Mouse (Mus musculus) midbrain, postnatal 0 days (tissue): ENCODE results near the gene Rbm15. TPM values are rescaled to one million over a fixed set of nuclear protein-coding genes. Genes with fewer than 3 reads are reported as not detected.

ENCODE experiments used
- ATAC-seq: fragments of 200-750 bp; cut with Nextera tagmentation; 2 replicates; pipeline ENCODE4 v1.8.0; 2017; ENCODE audit warnings: moderate number of reproducible peaks, mild to moderate bottlenecking, moderate TSS enrichment, moderate library complexity; ENCODE audit not compliant: low FRiP score
- DNase-seq: peaks from one replicate; pipeline ENCODE4 v3.0.0-alpha.2; 2015; ENCODE audit warnings: low spot score
- H3K27ac ChIP-seq: fragments of 300-500 bp; sonication (generic); 2 replicates; pipeline ENCODE4 v1.5.1; 2014; ENCODE audit warnings: low read depth, mild to moderate bottlenecking, low read length, mixed read lengths
- H3K27me3 ChIP-seq: fragments of 300-500 bp; sonication (generic); 2 replicates; pipeline ENCODE4 v1.6.1; 2014; ENCODE audit warnings: low read length, control low read depth, mixed read lengths; ENCODE audit not compliant: insufficient read depth
- H3K36me3 ChIP-seq: fragments of 300-500 bp; sonication (generic); 2 replicates; pipeline ENCODE4 v1.6.1; 2014; ENCODE audit warnings: low read length, control low read depth, mixed read lengths; ENCODE audit not compliant: insufficient read depth
- H3K4me1 ChIP-seq: fragments of 300-500 bp; sonication (generic); 2 replicates; pipeline ENCODE4 v1.6.1; 2014; ENCODE audit warnings: mild to moderate bottlenecking, control low read depth, antibody characterized with exemption, low read length, mixed read lengths; ENCODE audit not compliant: insufficient read depth
- H3K4me2 ChIP-seq: fragments of 300-500 bp; sonication (generic); 2 replicates; pipeline ENCODE4 v1.6.1; 2014; ENCODE audit warnings: low read depth, mild to moderate bottlenecking, low read length, mixed read lengths; ENCODE audit not compliant: poor library complexity, severe bottlenecking
- H3K4me3 ChIP-seq: fragments of 300-500 bp; sonication (generic); 2 replicates; pipeline ENCODE4 v1.5.1; 2014; ENCODE audit warnings: low read depth, mild to moderate bottlenecking, low read length, moderate library complexity
- H3K9ac ChIP-seq: fragments of 300-500 bp; sonication (generic); replicated peaks from 2 replicates; pipeline ENCODE4 v1.6.1; 2014; ENCODE audit warnings: mild to moderate bottlenecking, low read length, moderate library complexity, mixed read lengths; ENCODE audit not compliant: poor library complexity, severe bottlenecking
- H3K9me3 ChIP-seq: fragments of 300-500 bp; sonication (generic); 2 replicates; pipeline ENCODE4 v1.6.1; 2016; ENCODE audit warnings: low read length, control low read depth
- CTCF ChIP-seq: IDR thresholded peaks from 2 replicates; pipeline ENCODE4 v1.5.1; 2016; ENCODE audit warnings: antibody characterized with exemption, mild to moderate bottlenecking
- WGBS: fragments of 180-500 bp; shearing (Covaris S2); extraction: QIAGEN DNeasy Blood & Tissue Kit; methylation state at CpG from one replicate; pipeline ENCODE4 v1.1.7; 2014; 5-methylcytosine and 5-hydroxymethylcytosine counted together
- polyA plus RNA-seq: library from polyadenylated mRNA; unstranded; fragments of >200 nt; fragmentation: Nextera tagmentation; extraction: Ambion mirVana; gene quantifications from 2 replicates; pipeline ENCODE4 v1.2.1, GENCODE M21; 2015
- total RNA-seq: library from RNA; depleted of rRNA; stranded (reverse); fragments of >200 nt; gene quantifications from 2 replicates; pipeline ENCODE4 v1.2.3, GENCODE M21; 2014; rRNA removed

Rbm15 gene
- total and polyA plus RNA-seq, 2 experiments from 2014 or later = 5.7 to 17.2 TPM

DNA sequence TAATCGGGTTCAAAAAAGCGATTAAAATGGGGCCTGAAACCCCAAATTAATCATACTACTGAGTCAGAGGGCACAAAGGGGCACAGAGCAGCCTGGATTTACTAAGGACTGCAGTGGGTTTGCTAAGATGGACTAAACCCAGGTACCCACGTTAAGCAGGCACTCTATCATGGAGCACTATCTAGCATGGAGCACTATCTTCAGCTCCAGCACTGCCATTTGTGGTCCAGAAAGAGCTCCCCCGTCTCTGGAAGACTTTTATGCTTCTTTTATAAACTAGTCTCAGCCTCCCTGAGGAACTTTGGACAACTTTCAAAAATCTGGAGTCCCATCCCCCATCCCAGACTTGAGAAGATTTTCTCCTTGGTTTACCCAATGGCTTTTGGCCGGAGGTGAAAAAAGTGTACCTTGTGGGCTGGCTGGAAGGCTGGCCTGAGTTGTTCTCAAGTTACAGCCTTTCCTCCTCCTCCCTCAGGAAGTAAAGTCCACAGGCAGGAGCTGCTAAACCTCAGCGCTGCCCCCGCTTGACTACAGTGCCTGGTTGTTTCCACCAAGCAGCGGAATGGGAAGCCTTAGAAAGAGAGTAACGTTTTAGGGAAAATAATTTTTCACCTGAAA, 42.6 kb downstream of the Rbm15 start, which contains the start of gene Slc16a4:
Gene Slc16a4, plus strand, starts transcription at position 467 of the 618 bp plus-strand sequence.
- no peak for TF ChIP-seq CTCF
- H3K36me3 ChIP-seq = peaks cover 2% of the 10 kb centered on the region; the same call in 1 of the 2 replicates
- no peak within 1 kb of the TSS for H3K4me3 ChIP-seq
- H3K4me1 ChIP-seq = no peaks in the 10 kb centered on the region
- no peaks in the 10 kb centered on the region for H3K9me3 ChIP-seq
- H3K4me2 ChIP-seq = no peak within 1 kb of the TSS
- WGBS = 28% methylated on average over 9 of the region's 9 CpGs
- H3K9ac ChIP-seq = no peak within 1 kb of the TSS
- no peak within 1 kb of the TSS for H3K27ac ChIP-seq
- ATAC-seq (no peak), DNase-seq (peak; percentile 6)
- no peaks in the 10 kb centered on the region for H3K27me3 ChIP-seq

- Histone ChIP-seq H3K4me1 (no peaks in the 10 kb centered on the region), H3K27me3 (no peaks in the 10 kb centered on the region), H3K27ac (no peak overlapping the region), H3K36me3 (0 out of 2 replicates have a peak, but pooled peaks cover 5% of the 10 kb centered on the region), H3K4me3 (no peak overlapping the region), H3K4me2 (no peak overlapping the region), H3K9ac (no peak overlapping the region), H3K9me3 (no peaks in the 10 kb centered on the region)
- DNase-seq (no peak), ATAC-seq (no peak)
- no peak for TF ChIP-seq CTCF
Measured at GRCm38 (mm10) chr3:107287346-107287745, 46.1 kb downstream of the Rbm15 start.

- TF ChIP-seq CTCF = no peak
- H3K27ac ChIP-seq = no peak overlapping the region
- no peak for ATAC-seq
- H3K4me3 ChIP-seq = no peak overlapping the region
- no peak for DNase-seq
- no peak overlapping the region for H3K4me2 ChIP-seq
- 81% methylated on average over 2 of the region's 2 CpGs for WGBS
- 0 out of 2 replicates have a peak, but pooled peaks cover 5% of the 10 kb centered on the region for H3K36me3 ChIP-seq
- no peaks in the 10 kb centered on the region for H3K27me3 ChIP-seq
- H3K9ac ChIP-seq = no peak overlapping the region
- no peaks in the 10 kb centered on the region for H3K4me1 ChIP-seq
- H3K9me3 ChIP-seq = no peaks in the 10 kb centered on the region
Measured at GRCm38 (mm10) chr3:107286123-107286522, 47.4 kb downstream of the Rbm15 start.

DNA sequence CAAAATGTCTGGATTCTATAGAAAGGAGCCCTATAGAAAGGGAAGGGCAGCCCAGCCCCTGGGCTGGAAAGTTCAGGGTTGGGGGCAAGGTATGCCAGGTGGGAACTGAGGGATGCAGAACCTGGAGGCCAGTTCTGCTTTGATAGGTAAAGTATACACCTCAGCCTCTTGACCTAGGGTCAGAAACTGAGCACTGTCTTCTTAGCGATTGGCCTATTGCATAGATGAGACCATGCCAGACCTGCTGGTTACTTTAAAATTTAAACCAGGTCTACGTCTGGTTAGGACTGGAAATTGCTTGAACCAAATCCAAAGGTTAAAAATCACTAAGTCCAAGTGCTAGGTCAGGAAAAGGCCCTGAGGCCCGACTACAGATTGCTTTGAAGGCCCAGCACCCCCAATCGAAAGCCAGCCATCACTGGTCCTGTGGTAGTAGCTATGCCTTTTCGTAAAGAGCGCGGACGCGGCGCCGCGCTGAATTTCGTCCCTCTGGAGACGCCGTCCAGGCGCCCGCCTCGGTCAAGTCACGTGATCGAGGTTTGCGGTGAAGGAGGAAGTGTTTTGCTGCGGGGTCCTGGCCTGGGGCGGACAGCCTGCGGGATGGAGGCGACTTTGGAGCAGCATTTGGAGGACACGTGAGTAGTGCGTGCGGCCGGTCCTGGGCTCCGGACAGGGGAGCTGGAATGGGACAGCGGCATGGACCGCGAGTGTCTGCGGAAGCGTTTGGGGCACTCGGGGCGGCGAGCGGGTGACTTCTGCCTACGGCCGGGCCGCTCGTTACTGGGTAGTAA, 54.8 kb downstream of the Rbm15 start, which contains the start of gene Lamtor5:
Gene Lamtor5, plus strand, starts transcription at position 380 of the 791 bp plus-strand sequence.
- no peaks in the 10 kb centered on the region for H3K27me3 ChIP-seq
- WGBS = 3% methylated on average over 42 of the region's 43 CpGs
- 0 out of 2 replicates have a peak, but pooled peaks cover 5% of the 10 kb centered on the region for H3K36me3 ChIP-seq
- no peak for TF ChIP-seq CTCF
- peak within 1 kb of the TSS; percentile 71 for H3K4me2 ChIP-seq
- DNase-seq (peak; percentile 91), ATAC-seq (peak; percentile 88)
- H3K4me1 ChIP-seq = 0 out of 2 replicates have a peak, but pooled peaks cover 8% of the 10 kb centered on the region
- peak within 1 kb of the TSS; percentile 87 for H3K4me3 ChIP-seq
- no peak within 1 kb of the TSS for H3K27ac ChIP-seq
- no peaks in the 10 kb centered on the region for H3K9me3 ChIP-seq
- H3K9ac ChIP-seq = peak within 1 kb of the TSS; percentile 67

DNA sequence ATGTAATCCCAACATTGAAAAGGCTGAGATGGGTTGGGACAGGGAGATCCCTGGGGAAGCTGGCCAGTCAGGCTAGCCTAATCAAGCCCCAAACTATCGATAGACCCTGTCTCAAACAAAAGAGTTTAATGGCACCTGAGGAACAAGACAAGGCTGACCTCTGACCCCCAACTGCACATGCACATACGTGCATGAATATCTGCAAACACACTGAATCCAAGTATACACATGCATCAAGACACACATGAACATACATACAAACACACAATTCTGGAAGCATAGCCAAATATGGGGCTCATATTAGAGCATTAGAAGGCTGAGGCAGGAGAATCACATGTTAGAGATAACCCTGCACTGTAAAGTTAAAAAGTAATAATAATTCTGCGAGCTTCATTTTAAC, 56.8 kb downstream of the Rbm15 start:
- no peak for DNase-seq
- no peak overlapping the region for H3K9ac ChIP-seq
- no peak for ATAC-seq
- no peak for TF ChIP-seq CTCF
- H3K9me3 ChIP-seq = no peaks in the 10 kb centered on the region
- 0 out of 2 replicates have a peak, but pooled peaks cover 8% of the 10 kb centered on the region for H3K4me1 ChIP-seq
- no peaks in the 10 kb centered on the region for H3K36me3 ChIP-seq
- WGBS = 86% methylated on average over 3 of the region's 3 CpGs
- no peak overlapping the region for H3K27ac ChIP-seq
- no peak overlapping the region for H3K4me3 ChIP-seq
- no peaks in the 10 kb centered on the region for H3K27me3 ChIP-seq
- H3K4me2 ChIP-seq = no peak overlapping the region

GRCm38 (mm10) chr3:107275996-107276395, 57.5 kb downstream of the Rbm15 start:
- H3K9ac ChIP-seq = no peak overlapping the region
- no peak overlapping the region for H3K4me2 ChIP-seq
- peak; percentile 15 for DNase-seq
- no peak overlapping the region for H3K4me3 ChIP-seq
- H3K27me3 ChIP-seq = no peaks in the 10 kb centered on the region
- H3K27ac ChIP-seq = no peak overlapping the region
- WGBS = 57% methylated on average over 4 of the region's 4 CpGs
- H3K4me1 ChIP-seq = 0 out of 2 replicates have a peak, but pooled peaks cover 8% of the 10 kb centered on the region
- peak; percentile 49 for TF ChIP-seq CTCF
- H3K36me3 ChIP-seq = no peaks in the 10 kb centered on the region
- ATAC-seq = no peak
- H3K9me3 ChIP-seq = no peaks in the 10 kb centered on the region

Other genes with a start within 250 kb of the Rbm15 start
- 17.6 and 17.7 TPM in 2 replicates for gene Kcna2, start 232.5 kb downstream of the Rbm15 start, total RNA-seq
- gene Kcna2, start 232.5 kb downstream of the Rbm15 start, polyA plus RNA-seq = 1.4 and 1.7 TPM in 2 replicates
- gene Kcna10, start 150.6 kb downstream of the Rbm15 start, total RNA-seq = not detected in 2 replicates
- gene Kcna10, start 150.6 kb downstream of the Rbm15 start, polyA plus RNA-seq = not detected in 2 replicates
- 0.19 TPM in 1 of 2 replicates, not detected in the other for gene Cym, start 111.9 kb downstream of the Rbm15 start, total RNA-seq
- gene Cym, start 111.9 kb downstream of the Rbm15 start, polyA plus RNA-seq = 0.16 TPM in 1 of 2 replicates, not detected in the other
- gene A630076J17Rik, start 103.1 kb downstream of the Rbm15 start, total RNA-seq = not detected in 2 replicates
- gene A630076J17Rik, start 103.1 kb downstream of the Rbm15 start, polyA plus RNA-seq = 0.20 TPM in 1 of 2 replicates, not detected in the other
- 0.14 and 0.33 TPM in 2 replicates for gene Prok1, start 94.0 kb downstream of the Rbm15 start, total RNA-seq
- 0.09 and 0.16 TPM in 2 replicates for gene Prok1, start 94.0 kb downstream of the Rbm15 start, polyA plus RNA-seq
- gene Lamtor5, start 54.8 kb downstream of the Rbm15 start, total RNA-seq = 66.7 and 69.9 TPM in 2 replicates
- gene Lamtor5, start 54.8 kb downstream of the Rbm15 start, polyA plus RNA-seq = 153 and 173 TPM in 2 replicates
- 1.4 and 1.5 TPM in 2 replicates for gene Slc16a4, start 42.4 kb downstream of the Rbm15 start, total RNA-seq
- gene Slc16a4, start 42.4 kb downstream of the Rbm15 start, polyA plus RNA-seq = 2.0 and 2.4 TPM in 2 replicates
- gene Kcnc4, start 125.9 kb upstream of the Rbm15 start, total RNA-seq = 41.3 and 46.8 TPM in 2 replicates
- gene Kcnc4, start 125.9 kb upstream of the Rbm15 start, polyA plus RNA-seq = 16.0 and 17.2 TPM in 2 replicates
- 52.0 and 60.0 TPM in 2 replicates for gene Slc6a17, start 184.3 kb upstream of the Rbm15 start, total RNA-seq
- gene Slc6a17, start 184.3 kb upstream of the Rbm15 start, polyA plus RNA-seq = 17.5 and 22.2 TPM in 2 replicates
- not detected in 2 replicates for gene Ubl4b, start 221.4 kb upstream of the Rbm15 start, total RNA-seq
- not detected in 2 replicates for gene Ubl4b, start 221.4 kb upstream of the Rbm15 start, polyA plus RNA-seq